Mouse (Mus musculus): Measurements from ENCODE around the gene Pid1.

Gene Pid1

DNA sequence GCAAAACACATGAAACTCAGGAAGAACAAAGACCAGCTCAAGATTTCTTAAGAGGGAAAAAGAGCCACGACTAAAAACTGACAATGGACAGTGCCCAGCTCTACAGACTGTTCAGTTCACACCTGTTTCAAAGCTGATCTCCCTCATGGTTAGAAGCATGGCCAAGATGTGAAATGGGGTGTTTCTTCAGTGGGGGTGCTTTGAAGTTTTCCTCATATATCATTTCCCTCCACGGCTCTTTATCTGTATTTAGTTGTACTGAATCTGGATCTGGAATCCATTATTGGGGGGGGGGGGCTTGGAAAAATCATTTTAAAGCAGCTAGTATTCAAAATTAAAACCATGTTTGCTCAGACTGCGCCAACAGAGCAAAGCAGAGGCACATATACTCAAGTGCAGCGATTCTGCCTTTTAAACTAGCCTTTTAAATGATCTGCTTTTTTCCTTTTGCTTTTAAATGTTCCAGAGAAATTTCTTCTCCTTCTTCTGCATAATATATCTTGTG is 351.1 kb downstream of the Pid1 start:
- DNase-seq = no peak

DNA sequence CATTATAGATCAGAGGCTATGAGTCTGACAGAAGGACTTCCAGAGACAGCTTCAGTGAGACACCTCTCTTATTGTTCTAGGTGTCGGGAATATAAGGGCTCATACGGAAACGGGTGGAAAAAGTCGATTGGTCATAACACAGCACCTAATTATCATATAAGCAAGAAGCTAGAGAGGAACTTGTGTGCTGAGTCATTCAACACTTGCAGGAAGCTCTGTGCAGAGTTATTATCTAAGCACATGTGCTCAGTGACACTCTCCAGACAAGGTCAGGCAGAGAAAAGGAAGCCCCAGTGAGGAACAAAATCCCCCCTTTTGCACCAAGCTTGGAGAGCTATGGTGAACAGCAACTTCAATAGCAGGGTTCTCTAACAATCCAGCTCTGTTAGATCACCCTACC is 361.4 kb downstream of the Pid1 start:
- no peak for DNase-seq

Data from kidney, postnatal 36 days (tissue).